Mouse (Mus musculus): ENCODE measurements around the gene Poldip3. TPM values are rescaled to one million over a fixed set of nuclear protein-coding genes. Genes with fewer than 3 reads are reported as not detected.
A peak's percentile ranks its signal among the peaks of the same experiment; 100 is the strongest.

Gene Poldip3
- total RNA-seq, 1 experiment from 2014 or later, result 124 TPM

GRCm38 (mm10) chr15:83088495-83089428, 60.4 kb downstream of the Poldip3 start:
- no peak for DNase-seq

DNA sequence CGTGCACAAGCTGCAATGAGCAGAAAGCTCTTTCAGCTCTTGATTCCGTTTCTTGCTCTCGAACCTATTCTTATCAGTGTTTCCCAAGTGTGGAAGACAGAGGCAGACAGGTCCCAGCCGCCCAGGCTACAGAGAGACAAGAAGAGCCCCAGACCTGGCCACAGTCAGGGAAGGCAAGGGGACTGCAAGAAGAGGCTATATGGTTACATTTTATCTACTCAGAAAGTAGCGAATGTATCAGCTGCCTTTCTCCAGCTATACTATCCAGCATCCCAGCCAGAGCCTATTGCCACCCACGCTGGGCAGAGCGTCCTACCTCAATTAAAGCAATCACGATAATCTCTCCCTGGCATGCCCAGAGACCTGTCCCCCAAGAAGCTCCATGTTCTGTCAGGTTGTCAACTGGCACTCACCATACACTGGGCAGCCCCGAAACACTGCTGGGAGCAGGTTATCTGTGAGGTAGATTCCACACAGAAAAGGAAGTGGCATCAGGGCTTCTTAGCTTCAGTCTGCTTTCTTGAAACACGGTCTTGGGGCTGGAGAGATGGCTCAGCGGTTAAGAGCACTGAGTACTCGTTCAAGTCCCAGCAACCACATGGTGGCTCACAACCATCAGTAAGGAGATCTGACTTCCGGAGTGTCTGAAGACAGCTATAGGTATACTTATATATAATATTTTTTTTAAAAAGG, 62.4 kb downstream of the Poldip3 start:
- DNase-seq, result no peak

GRCm38 (mm10) chr15:83085901-83086300, 63.3 kb downstream of the Poldip3 start:
- DNase-seq, result peak; percentile 74

GRCm38 (mm10) chr15:83084022-83084640, 65.1 kb downstream of the Poldip3 start:
- DNase-seq, result no peak

DNA sequence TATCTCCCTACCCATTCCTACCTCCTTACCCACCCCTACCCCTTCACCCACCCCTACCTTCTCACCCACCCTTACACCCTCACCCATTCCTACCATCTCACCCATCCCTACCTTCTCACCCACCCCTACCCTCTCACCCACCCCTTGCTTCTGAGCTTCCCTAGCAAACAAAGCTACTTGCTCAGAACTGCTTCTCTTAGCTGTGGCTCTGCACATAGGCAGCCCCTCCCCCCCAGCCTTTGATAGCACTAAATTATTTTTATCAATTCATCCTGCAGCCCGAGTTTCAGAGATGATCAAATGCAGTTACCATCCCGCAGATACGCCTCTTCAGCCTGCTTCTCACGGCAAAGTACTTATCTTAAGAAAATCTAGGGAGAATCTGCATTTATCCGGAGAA, 65.7 kb downstream of the Poldip3 start:
- no peak for DNase-seq

Other genes starting within 250 kb of the Poldip3 start
- gene Tcf20, start 161.5 kb downstream of the Poldip3 start, total RNA-seq (2021), result 87.9 and 103 TPM in 2 replicates
- 1.2 and 1.5 TPM in 2 replicates for gene Nfam1, start 116.1 kb downstream of the Poldip3 start, total RNA-seq (2021)
- 53.0 and 70.8 TPM in 2 replicates for gene Serhl, start 59.9 kb downstream of the Poldip3 start, total RNA-seq (2021)
- gene Rrp7a, start 26.6 kb downstream of the Poldip3 start, total RNA-seq (2021), result 100 and 102 TPM in 2 replicates
- gene Cyb5r3, start 23.2 kb upstream of the Poldip3 start, total RNA-seq (2021), result 349 and 393 TPM in 2 replicates
- 6.8 and 7.7 TPM in 2 replicates for gene A4galt, start 102.4 kb upstream of the Poldip3 start, total RNA-seq (2021)
- 25.0 and 29.6 TPM in 2 replicates for gene Arfgap3, start 200.9 kb upstream of the Poldip3 start, total RNA-seq (2021)